Mouse (Mus musculus) urinary bladder, postnatal 14 days (tissue): Measurements from ENCODE around the gene Atp6v1c2.
A peak's percentile ranks its signal among the peaks of the same experiment; 100 is the strongest.

ENCODE experiments used
- DNase-seq: peaks from one replicate; pipeline ENCODE4 v3.0.0; 2021; ENCODE audit warnings: low spot score

Gene Atp6v1c2

GRCm38 (mm10) chr12:17329259-17329658 lies at the start of gene Atp6v1c2:
Gene Atp6v1c2 (minus strand): TSS chr12:17329359.
- DNase-seq = no peak

- no peak for DNase-seq
Measured at GRCm38 (mm10) chr12:17376521-17376920, 47.4 kb upstream of the Atp6v1c2 start.

- DNase-seq = no peak
Measured at GRCm38 (mm10) chr12:17375243-17375642, 46.1 kb upstream of the Atp6v1c2 start.

GRCm38 (mm10) chr12:17373470-17373975 lies 44.4 kb upstream of the Atp6v1c2 start:
- DNase-seq = no peak

- DNase-seq = no peak
Measured at GRCm38 (mm10) chr12:17372696-17373095, 43.5 kb upstream of the Atp6v1c2 start.

- no peak for DNase-seq
Measured at GRCm38 (mm10) chr12:17371589-17372235, 42.6 kb upstream of the Atp6v1c2 start.

GRCm38 (mm10) chr12:17369551-17370325 lies 40.6 kb upstream of the Atp6v1c2 start:
- DNase-seq = no peak

GRCm38 (mm10) chr12:17369111-17369510 lies 40.0 kb upstream of the Atp6v1c2 start:
- no peak for DNase-seq

GRCm38 (mm10) chr12:17366981-17367380 lies 37.8 kb upstream of the Atp6v1c2 start:
- peak; percentile 52 for DNase-seq

- no peak for DNase-seq
Measured at GRCm38 (mm10) chr12:17362316-17362715, 33.2 kb upstream of the Atp6v1c2 start.

- DNase-seq = no peak
Measured at GRCm38 (mm10) chr12:17360650-17361049, 31.5 kb upstream of the Atp6v1c2 start.

- no peak for DNase-seq
Measured at GRCm38 (mm10) chr12:17360104-17360503, 30.9 kb upstream of the Atp6v1c2 start.

- no peak for DNase-seq
Measured at GRCm38 (mm10) chr12:17358981-17359380, 29.8 kb upstream of the Atp6v1c2 start.

- DNase-seq = no peak
Measured at GRCm38 (mm10) chr12:17357795-17358194, 28.6 kb upstream of the Atp6v1c2 start.

GRCm38 (mm10) chr12:17356853-17357252 lies 27.7 kb upstream of the Atp6v1c2 start:
- peak; percentile 16 for DNase-seq

GRCm38 (mm10) chr12:17350106-17350505 lies 20.9 kb upstream of the Atp6v1c2 start:
- DNase-seq = no peak

GRCm38 (mm10) chr12:17348048-17349036 lies 19.2 kb upstream of the Atp6v1c2 start, which contains the start of gene Nol10:
Gene Nol10 (plus strand): TSS chr12:17348458.
- peak; percentile 88 for DNase-seq

- no peak for DNase-seq
Measured at GRCm38 (mm10) chr12:17347327-17348047, 18.3 kb upstream of the Atp6v1c2 start.

- DNase-seq = no peak
Measured at GRCm38 (mm10) chr12:17339114-17339905, 10.2 kb upstream of the Atp6v1c2 start.

- DNase-seq = no peak
Measured at GRCm38 (mm10) chr12:17338338-17338737, 9.2 kb upstream of the Atp6v1c2 start.
